28 mouse cellular contexts compared by ENCODE assay signal in genomic region chr19:34120107-34120731, GRCm38 (mm10). TPM values are rescaled to one million over a fixed set of nuclear protein-coding genes. Genes with fewer than 3 reads are reported as not detected.
A peak's percentile ranks its signal among the peaks of the same experiment; 100 is the strongest.
DNase-seq lines count a peak whose midpoint lies in the region; TF ChIP-seq lines count a peak whose summit lies in the region.
"Had no signal": no experiment of that assay in that cellular context is flagged by ENCODE, and none has a peak within 500 bp of the region (broad histone marks: within the 10 kb centered on the region; RNA-seq: fewer than 3 reads in every experiment).

No protein-coding gene starts in this region.

- dilution Hi-C loops in CH12.LX (cut with MboI; ENCODE audit: extremely low pct_ligation_motif_present, extremely low pct_unique_long_range_greater_than_20kb, low sequenced_read_pairs), result no loop called here

- DNase-seq in heart, adult 11 months, result peak; percentile 66
- no peak for DNase-seq in heart, postnatal 14 days
- DNase-seq in CH12.LX (ENCODE audit: extremely low read depth), result peak; percentile 16
- DNase-seq in naive thymus-derived CD4-positive, alpha-beta T cell, adult 2 months (ENCODE audit: low read depth), result peak; percentile 15
- DNase-seq in heart, adult 8-10 months (ENCODE audit: low spot score), result no peak
- no peak for DNase-seq in ovary, postnatal 10 days (ENCODE audit: low spot score)
- no peak for DNase-seq in kidney, postnatal 4 days
- DNase-seq: adrenal gland, postnatal 25 days; B cell, adult 2 months; cerebellum, adult 2 months; gastrocnemius, postnatal 14 days; kidney, adult 18-20 months; lung, adult 18-20 months; lung, postnatal 36 days; retina, postnatal 1 day had no signal

- no peaks in the 10 kb centered on the region for H3K9me3 ChIP-seq in CH12.LX (replicated peaks; ENCODE audit: low read length)
- H3K9me3 ChIP-seq: embryonic facial prominence, embryonic 12.5 days; forebrain, embryonic 13.5 days; hindbrain, embryonic 15.5 days; limb, embryonic 15.5 days; neural tube, embryonic 15.5 days had no signal

- H3K79me2 ChIP-seq in CH12.LX (replicated peaks; ENCODE audit: control insufficient read depth, extremely low read depth, insufficient read depth, poor library complexity, severe bottlenecking), result no peaks in the 10 kb centered on the region

- no peak overlapping the region for H3K4me3 ChIP-seq in CH12.LX (replicated peaks in 1 of 3; ENCODE audit: low read depth in 2 of 3, low read length in 2 of 3, poor library complexity in 1 of 3)
- H3K4me3 ChIP-seq in embryonic fibroblast, embryonic 13.5 days (ENCODE audit: insufficient read depth, low read length), result no peak overlapping the region
- H3K4me3 ChIP-seq: embryonic facial prominence, embryonic 12.5 days; forebrain, embryonic 13.5 days; hindbrain, embryonic 15.5 days; limb, embryonic 15.5 days; neural tube, embryonic 15.5 days had no signal

- no peaks in the 10 kb centered on the region for H3K36me3 ChIP-seq in CH12.LX (replicated peaks in 1 of 2; ENCODE audit: control insufficient read depth in 1 of 2, insufficient read depth in 1 of 2, low read length in 1 of 2)
- H3K36me3 ChIP-seq: embryonic facial prominence, embryonic 12.5 days; hindbrain, embryonic 15.5 days; limb, embryonic 15.5 days; neural tube, embryonic 15.5 days had no signal

- no peak overlapping the region for H3K9ac ChIP-seq in CH12.LX (ENCODE audit: insufficient read depth, low read depth)
- H3K9ac ChIP-seq: embryonic facial prominence, embryonic 12.5 days; forebrain, embryonic 13.5 days; hindbrain, embryonic 15.5 days; limb, embryonic 15.5 days; neural tube, embryonic 15.5 days had no signal

- in situ Hi-C loops in CH12.LX (cut with MboI; ENCODE audit: low pct_ligation_motif_present, low pct_unique_long_range_greater_than_20kb, low sequenced_read_pairs), result no loop called here

- H3K27ac ChIP-seq in CH12.LX (ENCODE audit: insufficient read depth, low read depth), result no peak overlapping the region
- H3K27ac ChIP-seq in embryonic fibroblast, embryonic 13.5 days (ENCODE audit: insufficient read depth, low read length), result peak overlapping the region; percentile 98
- H3K27ac ChIP-seq: embryonic facial prominence, embryonic 12.5 days; forebrain, embryonic 13.5 days; hindbrain, embryonic 15.5 days; limb, embryonic 15.5 days; neural tube, embryonic 15.5 days had no signal

- no peak for TF ChIP-seq RAD21 in CH12.LX (IDR thresholded peaks at IDR 0.05; ENCODE audit: low read depth, low read length)

- TF ChIP-seq CTCF in CH12.LX (conservative IDR thresholded peaks at IDR 0.05 in 1 of 2, IDR thresholded peaks at IDR 0.05 in 1 of 2; ENCODE audit: low read depth in 2 of 2, low read length in 2 of 2), result no peak
- no peak for TF ChIP-seq CTCF in embryonic fibroblast, embryonic 13.5 days (IDR thresholded peaks at IDR 0.05; ENCODE audit: borderline replicate concordance, insufficient read depth, low read length)

- intact Hi-C loops in heart, postnatal 14 days (cut with DNase I), result no loop called here

- no peak for TF ChIP-seq POLR2A in CH12.LX (IDR thresholded peaks at IDR 0.05; ENCODE audit: low read depth, low read length)
- no peak for TF ChIP-seq POLR2A in embryonic fibroblast, embryonic 13.5 days (IDR thresholded peaks at IDR 0.05; ENCODE audit: low read depth, low read length)

- H3K4me1 ChIP-seq in CH12.LX (ENCODE audit: control insufficient read depth in 1 of 2, insufficient read depth in 2 of 2), result peaks cover 0 to 9% of the 10 kb centered on the region in 2 experiments; a peak in 3 of 4 replicates
- no peaks in the 10 kb centered on the region for H3K4me1 ChIP-seq in embryonic fibroblast, embryonic 13.5 days (ENCODE audit: control insufficient read depth, insufficient read depth, low read length)
- H3K4me1 ChIP-seq: embryonic facial prominence, embryonic 12.5 days; forebrain, embryonic 13.5 days; hindbrain, embryonic 15.5 days; limb, embryonic 15.5 days; neural tube, embryonic 15.5 days had no signal

- no peaks in the 10 kb centered on the region for H3K27me3 ChIP-seq in CH12.LX (replicated peaks)
- H3K27me3 ChIP-seq: embryonic facial prominence, embryonic 12.5 days; forebrain, embryonic 13.5 days; hindbrain, embryonic 15.5 days; limb, embryonic 15.5 days; neural tube, embryonic 15.5 days had no signal

- TF ChIP-seq EP300 in CH12.LX (IDR thresholded peaks at IDR 0.05; ENCODE audit: low read length), result no peak

- H3K4me2 ChIP-seq in CH12.LX (ENCODE audit: insufficient read depth, low read depth, poor library complexity, severe bottlenecking), result peak overlapping the region; percentile 7; the same call in 1 of the 2 replicates
- H3K4me2 ChIP-seq: embryonic facial prominence, embryonic 12.5 days; forebrain, embryonic 13.5 days; heart, embryonic 11.5 days; hindbrain, embryonic 15.5 days; limb, embryonic 15.5 days; neural tube, embryonic 15.5 days had no signal

TF ChIP-seq in CH12.LX, 34 proteins besides CTCF, POLR2A, EP300 and RAD21:
- TF ChIP-seq SMC3 (IDR thresholded peaks at IDR 0.05; ENCODE audit: low read depth, low read length) (no peak), JUND (conservative IDR thresholded peaks at IDR 0.05; ENCODE audit: low read depth, low read length) (no peak), NELFE (IDR thresholded peaks at IDR 0.05; ENCODE audit: low read depth, low read length) (no peak), USF2 (conservative IDR thresholded peaks at IDR 0.05; ENCODE audit: low read depth, low read length) (no peak), UBTF (IDR thresholded peaks at IDR 0.05; ENCODE audit: low read depth, low read length) (no peak)

RNA-seq across cellular contexts. Expression of gene Lipm, which starts 19.5 kb away (rescaled TPM):
- not detected for total RNA-seq in heart, postnatal 14 days (2021)
- total RNA-seq in CH12.LX (2012; rRNA removed) (not detected in 2 replicates), CH12.LX (2014; rRNA removed) (not detected in 2 replicates)
- not detected in 2 replicates for polyA plus RNA-seq in CH12.LX (2012; ENCODE audit: insufficient read length, low read depth)
- 0.25 TPM in 1 of 2 replicates, not detected in the other for polyA plus RNA-seq in embryonic fibroblast, embryonic 13.5 days (2011; ENCODE audit: insufficient read length, low read depth, missing spikeins)
- total RNA-seq in heart, adult 8-10 months (2022), result not detected
- total RNA-seq: adrenal gland, postnatal 25 days; gastrocnemius, postnatal 14 days; heart, postnatal 25 days; left cerebral cortex, postnatal 25 days; MEL; monocyte, adult 5-6 weeks had no signal
- polyA plus RNA-seq: cerebellum, adult 2 months; forebrain, embryonic 13.5 days; heart, embryonic 11.5 days; hindbrain, embryonic 15.5 days; large intestine, adult 2 months had no signal

RNA-seq across cellular contexts. Expression of gene Ankrd22, which starts 45.6 kb away (rescaled TPM):
- total RNA-seq in heart, postnatal 14 days (2021), result not detected
- total RNA-seq in CH12.LX (2012; rRNA removed), result not detected in 2 replicates
- total RNA-seq in CH12.LX (2014; rRNA removed), result not detected in 2 replicates
- not detected in 2 replicates for polyA plus RNA-seq in CH12.LX (2012; ENCODE audit: insufficient read length, low read depth)
- polyA plus RNA-seq in embryonic fibroblast, embryonic 13.5 days (2011; ENCODE audit: insufficient read length, low read depth, missing spikeins), result not detected in 2 replicates
- not detected for total RNA-seq in heart, adult 8-10 months (2022)
- total RNA-seq: adrenal gland, postnatal 25 days; gastrocnemius, postnatal 14 days; heart, postnatal 25 days; layer of hippocampus, postnatal 14 days; MEL; monocyte, adult 5-6 weeks had no signal
- polyA plus RNA-seq: forebrain, embryonic 13.5 days; heart, embryonic 11.5 days; hindbrain, embryonic 15.5 days; neural tube, embryonic 15.5 days had no signal

RNA-seq across cellular contexts. Expression of gene Lipn, which starts 53.1 kb away (rescaled TPM):
- total RNA-seq in heart, postnatal 14 days (2021), result not detected
- total RNA-seq in CH12.LX (2012; rRNA removed), result not detected in 2 replicates
- total RNA-seq in CH12.LX (2014; rRNA removed), result not detected in 2 replicates
- not detected in 2 replicates for polyA plus RNA-seq in CH12.LX (2012; ENCODE audit: insufficient read length, low read depth)
- not detected in 2 replicates for polyA plus RNA-seq in embryonic fibroblast, embryonic 13.5 days (2011; ENCODE audit: insufficient read length, low read depth, missing spikeins)
- total RNA-seq in heart, adult 8-10 months (2022), result not detected
- total RNA-seq: gastrocnemius, postnatal 14 days; heart, postnatal 25 days; layer of hippocampus, postnatal 14 days; left cerebral cortex, postnatal 25 days; MEL; monocyte, adult 5-6 weeks had no signal
- polyA plus RNA-seq: cerebellum, adult 2 months; embryonic facial prominence, embryonic 12.5 days; forebrain, embryonic 13.5 days; heart, embryonic 11.5 days; hindbrain, embryonic 15.5 days; large intestine, adult 2 months; limb, embryonic 15.5 days; neural tube, embryonic 15.5 days had no signal

Comparison
In these comparisons a context has a peak if more than half of its experiments do, and no peak if none do; other contexts are left out.
1. DNase-seq: peak in heart, adult 11 months (single experiment), CH12.LX (single experiment) and naive thymus-derived CD4-positive, alpha-beta T cell, adult 2 months (single experiment); none in heart, postnatal 14 days (0 of 2), heart, adult 8-10 months (single experiment), ovary, postnatal 10 days (single experiment) and kidney, postnatal 4 days (0 of 2).